Mouse (Mus musculus) E14TG2a.4 (cell line): ENCODE measurements around the gene Ndufb10.

Experiments used
- CTCF ChIP-seq: conservative IDR thresholded peaks from 2 replicates; pipeline ENCODE4 v1.5.1; 2014; ENCODE audit warnings: low read length
- POU5F1 ChIP-seq: IDR thresholded peaks from 2 replicates; pipeline ENCODE4 v1.6.1; 2014; ENCODE audit warnings: low read length, borderline replicate concordance

DNA sequence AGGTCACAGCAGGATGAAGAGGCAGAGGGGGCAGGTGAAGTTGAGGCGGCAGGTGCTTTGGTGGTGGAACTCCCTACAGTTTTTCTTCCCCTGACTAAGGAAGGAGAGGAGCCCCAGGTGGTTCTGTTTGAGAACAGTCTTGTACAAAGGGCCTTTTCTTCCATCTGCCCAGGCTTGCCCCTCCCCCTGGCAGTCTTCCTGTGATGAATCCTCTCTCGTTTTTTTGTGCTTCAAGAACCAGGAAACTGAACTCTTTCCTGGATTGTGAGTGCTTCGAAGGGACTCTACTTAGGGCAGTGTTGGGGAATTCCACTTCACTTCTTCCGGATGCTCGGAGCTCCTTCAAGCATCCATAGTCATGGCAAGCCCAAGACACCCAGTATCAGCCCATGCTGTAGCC is 26.3 kb downstream of the Ndufb10 start:
- TF ChIP-seq CTCF (no peak), POU5F1 (no peak)
